Mouse (Mus musculus) ovary, postnatal 36 days (tissue): Measurements from ENCODE around the gene Trim15.
A peak's percentile ranks its signal among the peaks of the same experiment; 100 is the strongest.

Experiments
- DNase-seq: peaks from one replicate; pipeline ENCODE4 v3.0.0; 2022; ENCODE audit warnings: low spot score, mixed read lengths

Gene Trim15

DNA sequence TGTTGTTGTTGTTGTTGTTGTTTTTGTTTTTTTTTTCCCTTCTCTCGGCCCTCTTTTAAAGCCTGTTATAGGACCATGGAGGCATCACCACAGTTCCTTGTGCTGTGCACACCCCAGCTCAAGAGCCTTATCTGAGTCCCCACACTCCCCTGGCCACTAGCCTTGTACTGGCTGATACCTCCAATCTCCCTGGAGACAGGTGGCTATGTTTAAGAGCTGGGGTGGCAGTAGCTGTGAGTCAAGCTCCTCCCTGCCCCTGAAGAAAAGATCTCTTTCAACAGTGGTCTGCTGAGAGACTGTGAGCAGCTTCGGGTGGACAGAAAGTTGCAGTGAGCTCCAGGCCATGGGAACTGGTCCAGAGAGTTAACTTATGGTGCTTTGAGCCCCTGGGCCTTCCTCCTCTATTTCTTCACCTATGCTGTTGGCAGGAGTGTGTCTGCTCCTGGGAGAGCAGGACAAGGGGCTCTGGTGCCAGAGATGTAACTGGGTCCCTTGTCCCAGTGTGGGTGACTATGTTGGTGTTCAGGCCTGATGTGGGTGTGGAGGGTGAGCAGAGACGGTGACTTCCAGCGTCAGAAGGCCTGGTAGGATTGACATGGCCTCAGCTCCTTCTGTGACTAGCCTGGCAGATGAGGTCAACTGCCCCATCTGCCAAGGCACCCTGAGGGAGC, 2.4 kb upstream of the Trim15 start, which contains the start of gene Trim10:
Gene Trim10, plus strand, starts transcription at position 291 of the 671 bp plus-strand sequence.
- DNase-seq = no peak

GRCm38 (mm10) chr17:36868836-36869235, 1.8 kb upstream of the Trim15 start:
- DNase-seq = no peak

DNA sequence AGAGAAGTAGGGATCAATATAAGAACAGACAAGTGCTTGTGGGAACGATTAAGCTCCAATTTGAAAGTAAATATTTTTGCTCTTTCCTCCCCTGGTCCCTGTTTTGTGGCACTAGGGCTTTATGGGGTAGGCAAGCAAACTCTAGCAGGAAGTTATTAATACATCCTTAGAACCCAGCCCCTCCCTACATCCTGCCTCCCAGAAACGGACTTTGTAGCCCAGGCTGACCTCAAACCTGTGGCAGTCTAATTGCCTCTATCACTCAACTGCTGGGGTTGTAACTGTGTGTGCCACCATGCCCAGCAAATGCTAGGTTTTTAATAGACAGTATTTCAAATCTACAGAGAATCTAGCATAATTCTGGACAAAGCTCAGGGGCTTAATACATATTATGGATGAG, 5.3 kb downstream of the Trim15 start:
- no peak for DNase-seq

- DNase-seq = no peak
Observed at GRCm38 (mm10) chr17:36858181-36858580, 8.8 kb downstream of the Trim15 start.

DNA sequence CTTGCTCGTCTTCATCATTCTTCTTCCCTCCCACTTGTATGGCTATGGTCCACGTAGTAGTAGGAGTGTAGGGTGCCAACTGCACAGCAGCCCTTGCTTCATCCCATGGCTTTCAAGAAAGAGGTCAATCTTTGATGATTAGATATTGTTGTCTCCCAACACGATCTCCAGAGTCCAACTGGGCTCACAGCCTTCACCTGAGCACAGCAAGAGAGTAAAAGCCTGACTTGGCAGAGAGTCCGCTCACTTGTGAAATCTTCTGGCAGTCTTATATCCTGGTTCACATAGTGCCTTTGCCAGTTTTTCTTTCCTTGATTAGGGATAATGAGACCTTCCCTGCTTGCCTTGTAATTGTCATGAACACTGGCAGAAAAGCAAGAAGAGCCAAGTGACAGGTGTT, 10.8 kb downstream of the Trim15 start:
- DNase-seq = no peak

- DNase-seq = no peak
Observed at GRCm38 (mm10) chr17:36855484-36855883, 11.5 kb downstream of the Trim15 start.

DNA sequence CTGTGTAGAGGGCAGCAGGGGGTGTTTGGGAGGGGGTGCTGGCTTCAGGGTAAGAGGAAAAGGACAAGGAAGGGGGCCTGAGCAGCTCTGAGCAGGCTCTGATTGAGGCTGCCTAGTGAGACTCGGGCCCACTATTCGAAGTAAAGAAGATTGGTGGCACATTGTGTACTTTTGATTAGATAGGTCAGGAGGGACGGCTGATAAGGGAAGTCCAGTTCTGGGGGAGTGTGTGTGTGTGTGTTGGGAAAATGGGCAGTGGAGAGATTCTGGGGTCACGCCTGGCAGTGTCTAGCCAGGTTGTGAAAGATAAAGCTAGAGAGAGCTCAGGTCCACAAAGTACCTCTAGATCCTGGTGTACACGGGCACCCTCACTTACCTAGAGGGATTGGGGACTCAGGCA, 15.4 kb downstream of the Trim15 start:
- no peak for DNase-seq

DNA sequence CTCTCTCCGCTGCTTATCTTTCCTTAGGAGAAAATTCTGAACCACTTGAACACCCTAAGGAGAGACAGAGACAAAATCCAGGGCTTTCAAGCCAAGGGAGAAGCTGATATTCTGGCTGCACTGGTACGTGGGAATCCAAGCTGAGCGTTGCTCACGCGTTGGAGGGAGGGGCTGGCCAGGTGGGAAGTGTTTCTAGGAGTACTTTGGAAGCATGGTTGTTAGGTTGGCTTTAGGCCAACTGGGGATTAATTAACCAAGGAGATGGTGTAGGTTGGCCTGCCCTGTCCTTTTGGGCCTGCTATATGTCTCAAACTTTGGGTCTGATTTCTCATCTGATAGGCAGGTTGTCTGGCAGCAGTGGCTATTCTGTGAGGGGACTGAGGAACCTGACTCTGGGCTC, 15.8 kb downstream of the Trim15 start:
- DNase-seq = no peak

DNA sequence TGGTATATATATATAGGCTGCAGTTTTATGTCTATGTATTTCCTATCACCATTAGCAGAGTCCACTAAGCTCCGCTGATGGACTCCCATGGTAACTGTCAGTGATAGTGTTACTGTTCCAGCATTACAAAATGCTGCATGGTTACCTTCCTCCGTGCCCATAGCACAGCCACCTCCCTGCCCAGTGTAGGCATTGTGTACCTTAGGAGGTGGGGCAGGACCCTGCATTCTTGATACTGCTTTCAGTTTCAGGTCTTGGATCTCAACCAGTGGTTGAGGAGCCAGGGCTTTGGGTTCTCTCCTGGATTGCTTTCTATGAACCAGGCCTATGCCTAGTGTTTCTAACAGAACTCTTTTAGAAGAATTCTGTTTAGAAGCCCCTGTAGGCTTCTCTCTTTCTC, 17.0 kb downstream of the Trim15 start:
- DNase-seq = no peak

- no peak for DNase-seq
Observed at GRCm38 (mm10) chr17:36848911-36849310, 18.1 kb downstream of the Trim15 start.

GRCm38 (mm10) chr17:36844725-36845124, 22.3 kb downstream of the Trim15 start:
- peak; percentile 27 for DNase-seq

GRCm38 (mm10) chr17:36844286-36844719, 22.7 kb downstream of the Trim15 start:
- no peak for DNase-seq

GRCm38 (mm10) chr17:36843696-36844095, 23.3 kb downstream of the Trim15 start:
- DNase-seq = no peak

DNA sequence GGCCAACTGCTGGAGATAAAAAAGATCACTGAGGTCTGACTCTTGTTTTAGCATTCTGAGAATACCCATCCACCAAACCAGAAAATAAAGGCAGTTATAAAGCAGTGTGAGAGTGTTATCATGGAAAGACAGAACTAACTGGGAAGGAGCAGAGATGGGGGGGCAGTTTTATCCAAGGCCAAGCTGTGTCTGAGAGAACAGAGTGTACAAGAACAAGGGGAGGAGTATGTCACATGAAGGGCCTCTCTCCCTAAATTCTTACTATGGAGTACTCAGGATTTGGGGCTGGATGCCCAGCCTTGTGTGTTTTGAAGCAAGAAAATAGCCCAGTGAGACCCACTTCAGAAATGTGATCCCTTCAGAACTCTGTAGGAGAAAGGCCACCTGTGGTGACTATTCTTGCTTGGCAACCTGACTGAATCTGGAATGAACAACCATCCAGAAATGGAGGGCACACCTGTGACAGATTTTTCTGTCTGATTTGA, 26.0 kb downstream of the Trim15 start:
- DNase-seq = no peak

- no peak for DNase-seq
Observed at GRCm38 (mm10) chr17:36839931-36840330, 27.1 kb downstream of the Trim15 start.

GRCm38 (mm10) chr17:36839001-36839400, 28.0 kb downstream of the Trim15 start:
- DNase-seq = no peak

DNA sequence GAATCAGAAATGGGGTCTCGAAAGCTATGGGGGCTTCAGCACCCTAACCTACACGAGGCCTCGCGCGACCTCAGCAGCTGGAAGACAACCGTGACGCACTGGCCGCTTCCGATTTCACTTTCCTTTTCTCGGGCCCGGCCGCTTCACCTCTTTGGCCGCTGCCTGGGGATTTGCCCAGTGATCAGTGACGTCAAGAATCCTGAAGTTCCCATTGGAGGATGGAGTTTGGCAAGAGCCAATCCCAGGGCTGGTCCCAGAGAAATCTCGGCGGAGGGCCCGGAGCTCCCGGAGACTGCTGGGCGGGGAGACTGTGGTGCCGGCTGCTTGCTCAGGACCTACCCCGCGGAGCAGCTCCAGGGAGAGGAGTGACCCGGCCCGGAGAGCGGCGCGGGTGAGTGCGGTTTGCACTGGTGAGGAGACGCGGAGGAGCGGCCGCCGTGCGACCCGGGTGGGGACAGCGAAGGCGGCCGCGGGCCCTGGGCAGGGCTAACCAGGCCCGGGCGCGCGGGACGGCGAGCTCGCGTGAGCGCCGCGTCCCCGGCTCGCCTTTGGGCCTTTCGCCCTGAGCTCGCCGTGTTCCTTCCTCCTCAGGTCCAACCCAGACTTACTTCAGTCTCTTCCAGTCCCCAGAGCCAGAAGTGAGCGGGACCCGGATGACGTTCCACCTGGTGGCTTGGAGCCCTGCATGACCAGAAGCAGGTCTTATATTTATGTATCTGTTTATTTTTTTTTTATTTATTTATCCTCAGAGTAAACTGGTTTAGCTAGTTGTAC, 29.9 kb downstream of the Trim15 start, which contains the start of gene Trim26:
Gene Trim26, plus strand, starts transcription at position 261 of the 774 bp plus-strand sequence.
- DNase-seq = peak; percentile 95

- DNase-seq = no peak
Observed at GRCm38 (mm10) chr17:36836427-36836812, 30.6 kb downstream of the Trim15 start.

GRCm38 (mm10) chr17:36835591-36836426, 31.2 kb downstream of the Trim15 start:
- DNase-seq = peak; percentile 54

GRCm38 (mm10) chr17:36832694-36833093, 34.3 kb downstream of the Trim15 start:
- DNase-seq = no peak

- DNase-seq = no peak
Observed at GRCm38 (mm10) chr17:36830470-36830869, 36.5 kb downstream of the Trim15 start.

DNA sequence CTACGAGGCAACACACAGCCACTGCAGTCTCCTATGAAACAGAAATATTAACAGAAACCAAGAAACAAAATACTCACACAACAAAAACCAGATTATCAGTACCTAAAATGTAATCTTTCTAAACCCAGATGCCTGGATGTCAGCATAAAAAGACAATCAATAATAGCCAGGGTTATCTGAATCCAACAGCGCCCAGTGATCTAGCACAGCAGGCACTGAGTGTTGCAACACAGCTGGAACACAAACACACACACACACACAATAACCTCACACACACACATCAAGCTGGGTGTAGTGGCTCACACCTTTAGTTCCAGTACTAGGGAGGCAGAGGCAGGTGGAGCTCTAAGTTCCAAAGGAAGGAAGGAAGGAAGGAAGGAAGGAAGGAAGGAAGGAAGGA, 38.5 kb downstream of the Trim15 start:
- DNase-seq = no peak
